Mouse (Mus musculus) stomach, embryonic 14.5 days (tissue): ENCODE results near the gene Gm10153. TPM values are rescaled to one million over a fixed set of nuclear protein-coding genes. Genes with fewer than 3 reads are reported as not detected.
"Not testable (repeated sequence)": the region's sequence is repeated elsewhere in the genome, so short reads cannot be mapped to it uniquely, and the experiment has no call there.

Source experiments
- ATAC-seq: fragments of 200-750 bp; cut with Nextera tagmentation; 2 replicates; pipeline ENCODE4 v1.8.0; 2017; ENCODE audit warnings: low read depth, moderate TSS enrichment; ENCODE audit not compliant: insufficient number of reproducible peaks, insufficient read depth, low FRiP score
- H3K27ac ChIP-seq: fragments of 300-500 bp; sonication (generic); 2 replicates; pipeline ENCODE4 v1.5.1; 2014; ENCODE audit warnings: mild to moderate bottlenecking, low read length, moderate library complexity, mixed read lengths
- H3K27me3 ChIP-seq: fragments of 300-500 bp; sonication (generic); 2 replicates; pipeline ENCODE4 v1.6.1; 2014; ENCODE audit warnings: low read length, control low read depth, mixed read lengths; ENCODE audit not compliant: control insufficient read depth, insufficient read depth
- H3K36me3 ChIP-seq: fragments of 300-500 bp; sonication (generic); 2 replicates; pipeline ENCODE4 v1.6.1; 2014; ENCODE audit warnings: mild to moderate bottlenecking, control low read depth, low read length, moderate library complexity, mixed read lengths; ENCODE audit not compliant: control insufficient read depth, insufficient read depth
- H3K4me1 ChIP-seq: fragments of 300-500 bp; sonication (generic); 2 replicates; pipeline ENCODE4 v1.6.1; 2014; ENCODE audit warnings: low read length, control low read depth, mixed read lengths; ENCODE audit not compliant: control insufficient read depth, insufficient read depth
- H3K4me2 ChIP-seq: fragments of 300-500 bp; sonication (generic); replicated peaks from 2 replicates; pipeline ENCODE4 v1.6.1; 2014; ENCODE audit warnings: low read depth, low read length, control low read depth
- H3K4me3 ChIP-seq: fragments of 300-500 bp; sonication (generic); 2 replicates; pipeline ENCODE4 v1.5.1; 2014; ENCODE audit warnings: low read depth, low read length, control low read depth
- H3K9ac ChIP-seq: fragments of 300-500 bp; sonication (generic); replicated peaks from 2 replicates; pipeline ENCODE4 v1.6.1; 2014; ENCODE audit warnings: low read depth, mild to moderate bottlenecking, control low read depth, low read length, moderate library complexity, mixed read lengths
- H3K9me3 ChIP-seq: fragments of 300-500 bp; sonication (generic); 2 replicates; pipeline ENCODE4 v1.6.1; 2016; ENCODE audit warnings: low read depth, low read length, control low read depth; ENCODE audit not compliant: control insufficient read depth
- WGBS: fragments of 180-500 bp; shearing (Covaris S2); extraction: QIAGEN DNeasy Blood & Tissue Kit; methylation state at CpG from one replicate; pipeline ENCODE4 v1.1.7; 2014; 5-methylcytosine and 5-hydroxymethylcytosine counted together
- polyA plus RNA-seq: library from polyadenylated mRNA; unstranded; fragments of >200 nt; fragmentation: Nextera tagmentation; extraction: Ambion mirVana; gene quantifications from 2 replicates; pipeline ENCODE4 v1.2.1, GENCODE M21; 2014

The Gm10153 gene
- polyA plus RNA-seq, 1 experiment from 2014 or later: not detected

DNA sequence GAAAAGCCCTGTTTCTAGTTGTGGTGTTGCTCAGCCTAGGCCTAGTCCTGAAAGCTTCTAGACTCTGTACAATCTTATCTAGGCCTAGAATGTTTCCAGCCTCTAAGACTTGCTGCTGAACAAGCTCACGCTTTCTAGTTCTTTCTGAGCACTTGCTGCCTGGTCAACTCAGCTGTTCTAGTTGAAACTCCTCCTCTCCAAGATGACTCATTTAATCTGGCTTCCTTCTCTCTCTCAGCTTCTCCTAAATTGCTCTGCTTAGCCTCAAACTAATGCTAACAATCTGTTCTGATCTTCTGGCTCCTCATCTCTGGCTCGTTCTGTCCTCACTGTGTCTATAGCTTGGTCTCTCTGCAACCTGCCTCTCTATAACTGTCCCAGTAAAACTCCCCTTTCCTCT lies 8.6 kb upstream of the Gm10153 start:
- WGBS: 83% methylated on average over 2 of the region's 2 CpGs
- H3K4me2 ChIP-seq: no peak overlapping the region
- no peak overlapping the region for H3K4me3 ChIP-seq
- no peaks in the 10 kb centered on the region for H3K27me3 ChIP-seq
- no peak for ATAC-seq
- H3K9ac ChIP-seq: no peak overlapping the region
- no peaks in the 10 kb centered on the region for H3K4me1 ChIP-seq
- peaks cover 2% of the 10 kb centered on the region; the same call in 1 of the 2 replicates for H3K9me3 ChIP-seq
- H3K36me3 ChIP-seq: no peaks in the 10 kb centered on the region
- no peak overlapping the region for H3K27ac ChIP-seq

DNA sequence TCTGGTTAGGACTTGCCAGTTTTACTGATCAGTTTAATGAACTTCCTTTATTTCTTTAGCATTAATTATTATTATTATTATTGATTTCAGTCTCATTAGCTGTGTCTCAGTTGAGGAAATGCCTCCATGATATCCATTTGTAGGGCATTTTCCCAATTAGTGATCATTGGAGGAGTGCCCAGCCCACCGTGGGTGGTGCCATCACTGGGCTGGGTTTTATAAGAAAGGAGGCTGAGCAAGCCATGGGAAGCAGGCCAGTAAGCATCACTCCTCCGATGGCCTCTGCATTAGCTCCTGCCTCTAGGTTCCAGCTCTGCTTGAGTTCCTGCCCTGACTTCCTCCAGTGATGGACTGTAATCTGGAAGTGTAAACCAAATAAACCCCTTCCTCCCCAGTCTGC lies 2.0 kb downstream of the Gm10153 start:
- Histone ChIP-seq H3K36me3 (no peaks in the 10 kb centered on the region), H3K9me3 (no peaks in the 10 kb centered on the region), H3K4me2 (no peak overlapping the region), H3K27ac (no peak overlapping the region), H3K9ac (no peak overlapping the region), H3K4me1 (no peaks in the 10 kb centered on the region), H3K27me3 (no peaks in the 10 kb centered on the region), H3K4me3 (no peak overlapping the region)
- 73% methylated on average over 2 of the region's 2 CpGs for WGBS
- ATAC-seq: no peak

DNA sequence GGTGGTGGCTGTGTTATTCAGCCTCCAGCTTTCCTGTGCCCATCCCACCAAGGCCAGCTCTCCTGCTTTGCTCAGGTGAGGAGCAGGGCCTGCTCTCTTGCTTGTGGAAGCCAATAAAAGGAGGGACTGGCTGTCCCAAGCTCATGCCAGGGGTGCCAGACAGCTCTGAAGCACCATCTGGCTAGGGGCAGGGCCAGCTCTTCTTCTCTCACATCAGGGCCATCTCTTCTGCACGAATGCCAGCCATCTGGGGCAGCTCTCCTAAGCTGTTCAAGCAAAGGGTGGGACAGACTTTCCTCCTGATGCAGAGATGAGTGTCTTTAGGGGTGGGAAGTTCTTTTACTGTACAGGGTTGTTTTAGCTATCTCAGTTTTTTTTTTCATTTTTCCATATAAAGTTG lies 9.2 kb downstream of the Gm10153 start:
- no peaks in the 10 kb centered on the region for H3K27me3 ChIP-seq
- no peak overlapping the region for H3K27ac ChIP-seq
- no peaks in the 10 kb centered on the region for H3K9me3 ChIP-seq
- no peaks in the 10 kb centered on the region for H3K4me1 ChIP-seq
- H3K9ac ChIP-seq: no peak overlapping the region
- 38% methylated on average over 1 of the region's 1 CpGs for WGBS
- no peaks in the 10 kb centered on the region for H3K36me3 ChIP-seq
- no peak for ATAC-seq
- no peak overlapping the region for H3K4me2 ChIP-seq
- H3K4me3 ChIP-seq: no peak overlapping the region

DNA sequence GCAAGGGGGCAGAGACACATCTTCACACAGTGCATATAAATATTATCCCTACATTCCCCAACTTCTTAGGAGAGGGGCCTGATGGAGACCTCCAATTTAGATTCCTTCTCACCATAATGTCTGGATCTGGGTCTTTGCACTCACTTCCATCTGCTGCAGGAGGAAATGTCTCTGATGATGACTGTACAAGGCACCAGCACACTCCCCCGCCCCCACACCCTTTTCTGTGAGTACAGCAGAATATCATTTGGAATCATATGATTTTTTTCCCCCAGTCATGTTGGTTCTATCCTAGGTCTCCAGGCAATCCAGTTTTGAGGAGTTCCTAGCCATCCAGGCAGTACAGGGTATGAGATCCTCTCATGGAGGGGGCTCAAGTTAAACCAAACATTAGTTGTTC lies 11.5 kb downstream of the Gm10153 start:
- Histone ChIP-seq H3K27ac (no peak overlapping the region), H3K4me2 (no peak overlapping the region), H3K4me3 (no peak overlapping the region), H3K4me1 (no peaks in the 10 kb centered on the region), H3K9ac (no peak overlapping the region), H3K36me3 (no peaks in the 10 kb centered on the region), H3K27me3 (no peaks in the 10 kb centered on the region), H3K9me3 (no peaks in the 10 kb centered on the region)
- ATAC-seq: no peak
- WGBS: 81% methylated on average over 1 of the region's 1 CpGs

DNA sequence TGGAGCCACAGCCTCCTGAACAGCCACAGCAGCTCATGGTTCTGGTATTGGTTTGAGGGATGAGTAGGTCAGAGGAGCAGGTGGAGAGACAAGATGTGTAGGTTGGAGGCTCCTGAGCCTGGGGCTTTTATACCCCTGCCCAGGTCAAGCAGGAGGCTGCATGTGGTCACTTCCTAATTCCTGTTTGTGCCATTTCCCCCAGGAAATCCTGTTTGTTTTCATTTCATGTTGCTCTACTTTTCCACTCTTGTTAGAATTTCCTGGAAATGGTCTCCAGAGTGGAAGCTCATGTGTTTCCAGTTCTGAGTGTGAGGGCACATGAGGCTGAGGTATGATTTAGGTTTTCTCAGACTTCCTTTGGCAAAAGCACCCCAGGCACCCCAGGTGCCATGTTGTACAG lies 14.3 kb downstream of the Gm10153 start, which contains the start of gene Krtap5-2:
Gene Krtap5-2, minus strand, starts transcription at position 101 of the 400 bp plus-strand sequence.
- H3K4me1 ChIP-seq, H3K9me3 ChIP-seq, H3K36me3 ChIP-seq, ATAC-seq, H3K27me3 ChIP-seq, H3K4me3 ChIP-seq, H3K27ac ChIP-seq, H3K9ac ChIP-seq, H3K4me2 ChIP-seq: not testable (repeated sequence)

DNA sequence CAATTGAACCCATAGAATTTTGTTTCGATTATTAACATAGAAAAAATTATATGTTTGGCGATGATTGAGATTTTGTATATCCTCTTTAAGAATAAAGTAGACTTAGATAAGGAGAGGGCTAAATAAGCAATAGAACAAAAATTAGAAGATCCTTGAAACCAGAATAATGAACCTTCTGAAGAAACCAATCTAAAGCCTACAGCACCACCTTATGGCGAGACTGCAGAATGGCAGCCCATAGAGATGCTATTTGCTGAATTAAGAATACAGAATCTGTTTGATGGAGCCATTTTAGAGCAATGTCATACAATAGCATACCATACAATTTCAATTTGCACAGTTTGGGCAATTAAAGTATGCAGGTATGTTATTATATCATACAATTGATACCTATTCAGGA lies 20.4 kb downstream of the Gm10153 start:
- H3K27ac ChIP-seq: no peak overlapping the region
- H3K36me3 ChIP-seq: no peaks in the 10 kb centered on the region
- H3K4me3 ChIP-seq: no peak overlapping the region
- no peak for ATAC-seq
- no peaks in the 10 kb centered on the region for H3K9me3 ChIP-seq
- WGBS: 47% methylated on average over 3 of the region's 3 CpGs
- H3K4me1 ChIP-seq: no peaks in the 10 kb centered on the region
- H3K27me3 ChIP-seq: no peaks in the 10 kb centered on the region
- no peak overlapping the region for H3K9ac ChIP-seq
- H3K4me2 ChIP-seq: no peak overlapping the region

DNA sequence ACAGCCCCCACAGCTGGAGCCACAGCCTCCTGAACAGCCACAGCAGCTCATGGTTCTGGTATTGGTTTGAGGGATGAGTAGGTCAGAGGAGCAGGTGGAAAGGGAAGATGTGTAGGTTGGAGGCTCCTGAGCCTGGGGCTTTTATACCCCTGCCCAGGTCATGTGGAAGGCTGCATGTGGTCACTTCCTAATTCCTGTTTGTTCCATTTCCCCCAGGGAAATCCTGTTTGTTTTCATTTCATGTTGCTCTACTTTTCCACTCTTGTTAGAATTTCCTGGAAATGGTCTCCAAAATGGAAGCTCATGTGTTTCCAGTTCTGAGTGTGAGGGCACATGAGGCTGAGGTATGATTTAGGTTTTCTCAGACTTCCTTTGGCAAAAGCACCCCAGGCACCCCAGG lies 24.6 kb downstream of the Gm10153 start, which contains the start of gene Gm4553:
Gene Gm4553, minus strand, starts transcription at position 101 of the 400 bp plus-strand sequence.
- H3K9me3 ChIP-seq: not testable (repeated sequence)

DNA sequence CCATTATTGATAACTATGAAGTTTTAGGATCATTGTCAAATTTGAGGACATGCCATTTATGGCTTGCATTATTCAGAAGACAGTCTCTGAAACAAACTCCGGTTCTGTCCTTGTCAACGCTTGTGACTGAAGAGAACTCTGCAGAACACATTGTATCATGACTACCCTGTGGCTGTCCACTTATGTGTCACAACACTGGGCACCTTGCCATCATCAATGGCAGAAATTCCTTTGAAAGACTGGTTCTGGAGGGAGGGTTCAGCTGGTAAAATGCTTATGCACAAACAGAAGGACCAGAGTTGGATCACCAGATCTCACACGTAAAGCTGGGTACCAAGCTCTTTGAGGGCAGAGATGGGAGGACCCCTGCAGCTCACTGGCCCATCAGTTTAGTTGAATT lies 30.8 kb downstream of the Gm10153 start:
- H3K36me3 ChIP-seq: no peaks in the 10 kb centered on the region
- no peak overlapping the region for H3K4me3 ChIP-seq
- no peaks in the 10 kb centered on the region for H3K27me3 ChIP-seq
- H3K9me3 ChIP-seq: no peaks in the 10 kb centered on the region
- no peak overlapping the region for H3K27ac ChIP-seq
- 95% methylated on average over 3 of the region's 3 CpGs for WGBS
- ATAC-seq: no peak
- no peak overlapping the region for H3K9ac ChIP-seq
- no peaks in the 10 kb centered on the region for H3K4me1 ChIP-seq
- no peak overlapping the region for H3K4me2 ChIP-seq

More for the DNA sequence above, 24.6 kb downstream of the Gm10153 start, which contains the start of gene Gm4553:
- ATAC-seq, H3K36me3 ChIP-seq, H3K27me3 ChIP-seq, H3K4me1 ChIP-seq, H3K27ac ChIP-seq, H3K9ac ChIP-seq, H3K4me3 ChIP-seq, H3K4me2 ChIP-seq: not testable (repeated sequence)

DNA sequence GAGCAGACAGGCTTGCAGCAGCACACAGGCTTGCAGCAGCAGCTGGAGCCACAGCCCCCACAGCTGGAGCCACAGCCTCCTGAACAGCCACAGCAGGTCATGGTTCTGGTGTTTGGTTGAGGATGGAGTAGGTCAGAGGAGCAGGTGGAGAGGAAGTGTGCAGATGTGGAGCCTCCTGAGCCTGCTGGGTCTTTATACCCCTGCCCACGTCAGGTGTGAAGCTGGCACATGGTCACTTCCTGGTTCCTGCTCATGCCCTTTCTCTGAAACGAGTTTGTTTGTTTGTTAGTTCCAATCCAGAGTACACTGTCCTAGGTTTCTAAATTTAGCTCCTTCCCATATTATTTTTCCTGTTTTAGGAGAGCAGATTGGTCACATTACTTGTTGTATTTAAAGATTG lies 33.2 kb downstream of the Gm10153 start, which contains the start of gene Gm29735:
Gene Gm29735, minus strand, starts transcription at position 101 of the 400 bp plus-strand sequence.
- H3K4me2 ChIP-seq, H3K27ac ChIP-seq, H3K36me3 ChIP-seq, H3K4me3 ChIP-seq, H3K27me3 ChIP-seq, ATAC-seq, H3K9ac ChIP-seq, H3K4me1 ChIP-seq, H3K9me3 ChIP-seq: not testable (repeated sequence)
- 36% methylated on average over 2 of the region's 2 CpGs for WGBS
